Comparison of ENCODE assay signal across 11 mouse cellular contexts in genomic region chr17:6931625-6932024, GRCm38 (mm10). TPM values are rescaled to one million over a fixed set of nuclear protein-coding genes. Genes with fewer than 3 reads are reported as not detected.
"Had no signal": no experiment of that assay in that cellular context is flagged by ENCODE, and none has a peak within 500 bp of the region (broad histone marks: within the 10 kb centered on the region; RNA-seq: fewer than 3 reads in every experiment).

No protein-coding gene starts in this region.

RNA-seq across cellular contexts. Expression of gene Gm49721, which starts 47.1 kb away (rescaled TPM):
- total RNA-seq: liver, adult 2 months; megakaryocyte progenitor cell, adult 5-6 weeks; megakaryocyte, adult 5-6 weeks; megakaryocyte-erythroid progenitor cell, adult 5-6 weeks; monocyte, adult 5-6 weeks had no signal
- polyA plus RNA-seq: limb, embryonic 15.5 days; liver, embryonic 12.5 days; liver, embryonic 15.5 days; liver, embryonic 16.5 days; macrophage; myocyte had no signal
